Mouse (Mus musculus) kidney, adult 18-20 months (tissue): ENCODE measurements around the gene Atoh8.

Experiments
- DNase-seq: peaks from one replicate; pipeline ENCODE4 v3.0.0; 2021

The Atoh8 gene

GRCm38 (mm10) chr6:72189061-72189863 is 46.1 kb downstream of the Atoh8 start:
- peak; percentile 35 for DNase-seq

DNA sequence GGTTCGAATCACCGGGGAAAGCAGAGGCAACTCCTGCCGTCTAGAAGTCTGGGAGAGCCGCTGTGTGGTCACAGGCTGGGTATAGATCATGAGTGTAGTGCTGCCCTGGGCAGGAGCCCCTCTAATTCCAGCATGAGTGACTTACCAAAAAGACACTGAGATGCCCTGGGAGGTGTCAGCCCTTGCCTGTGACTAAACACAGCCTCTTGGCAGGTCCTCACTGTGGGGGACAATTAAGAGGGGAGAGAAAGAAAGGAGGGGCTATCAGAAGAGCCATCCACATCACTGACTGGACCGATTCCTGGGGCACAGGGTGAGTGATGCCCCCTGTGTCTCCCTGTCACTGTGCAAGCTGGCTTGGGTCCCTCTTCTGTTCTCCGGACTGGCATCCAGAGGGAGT is 48.6 kb downstream of the Atoh8 start:
- no peak for DNase-seq

GRCm38 (mm10) chr6:72185893-72186490 is 49.4 kb downstream of the Atoh8 start:
- DNase-seq = peak; percentile 88

DNA sequence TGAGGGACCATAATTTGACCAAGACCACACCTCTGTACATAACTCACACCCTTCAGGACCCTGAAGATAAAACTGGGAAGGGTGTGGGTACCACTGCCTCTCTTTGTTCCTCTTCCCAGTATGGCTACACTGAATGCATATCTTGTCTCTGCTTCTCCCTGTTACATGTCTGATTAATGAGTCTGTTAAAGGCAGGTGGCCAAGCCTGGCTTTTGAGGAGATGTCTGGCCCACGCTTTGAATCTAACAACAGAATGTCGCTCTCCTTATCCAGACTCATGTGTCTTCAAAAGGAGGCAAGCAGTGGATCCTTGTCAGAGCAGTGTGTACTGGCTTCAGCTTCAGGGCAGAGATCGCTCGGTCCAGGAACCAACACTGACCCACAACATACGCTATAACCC is 50.8 kb downstream of the Atoh8 start:
- no peak for DNase-seq

GRCm38 (mm10) chr6:72179562-72180502 is 55.5 kb downstream of the Atoh8 start:
- DNase-seq = no peak

- no peak for DNase-seq
Measured at GRCm38 (mm10) chr6:72179006-72179405, 56.4 kb downstream of the Atoh8 start.

- no peak for DNase-seq
Measured at GRCm38 (mm10) chr6:72177417-72177816, 58.0 kb downstream of the Atoh8 start.

- no peak for DNase-seq
Measured at GRCm38 (mm10) chr6:72176004-72176403, 59.4 kb downstream of the Atoh8 start.

GRCm38 (mm10) chr6:72175419-72175818 is 60.0 kb downstream of the Atoh8 start:
- no peak for DNase-seq

DNA sequence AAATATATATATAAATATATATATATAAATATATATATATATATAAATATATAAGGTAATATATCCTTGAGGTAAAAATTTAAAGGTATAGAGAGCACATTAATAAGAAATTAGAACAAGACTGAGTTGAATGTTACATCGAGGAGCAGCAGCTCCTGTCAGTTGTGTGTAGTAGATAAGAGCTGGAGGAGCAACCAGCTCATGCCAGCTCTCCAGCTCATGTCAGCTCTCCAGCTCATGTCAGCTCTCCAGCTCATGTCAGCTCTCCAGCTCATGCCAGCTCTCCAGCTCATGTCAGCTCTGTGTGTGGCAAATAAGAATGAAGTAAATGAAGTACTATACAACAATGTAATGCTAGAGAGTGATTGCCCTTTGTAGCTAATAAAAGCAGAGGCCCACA is 62.0 kb downstream of the Atoh8 start:
- no peak for DNase-seq

DNA sequence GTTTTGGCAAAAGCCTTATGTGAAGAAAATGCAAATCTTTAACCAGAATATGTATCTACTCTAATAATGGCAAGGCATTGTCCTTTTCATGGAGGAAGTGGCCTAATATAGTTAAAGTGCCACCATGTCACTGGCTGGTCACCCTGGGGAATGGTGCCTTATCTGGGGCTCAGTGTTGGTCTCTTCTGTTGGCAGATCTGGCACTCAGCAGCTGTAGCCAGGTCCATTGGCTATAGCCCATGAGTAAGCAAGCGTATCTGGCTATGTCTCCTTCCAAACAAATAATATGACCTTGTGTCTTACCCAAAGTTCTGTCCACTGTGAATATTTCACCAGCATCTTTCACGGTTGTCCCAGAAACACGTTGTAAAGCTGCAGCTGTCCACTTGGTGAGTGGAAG is 64.0 kb downstream of the Atoh8 start:
- DNase-seq = no peak

DNA sequence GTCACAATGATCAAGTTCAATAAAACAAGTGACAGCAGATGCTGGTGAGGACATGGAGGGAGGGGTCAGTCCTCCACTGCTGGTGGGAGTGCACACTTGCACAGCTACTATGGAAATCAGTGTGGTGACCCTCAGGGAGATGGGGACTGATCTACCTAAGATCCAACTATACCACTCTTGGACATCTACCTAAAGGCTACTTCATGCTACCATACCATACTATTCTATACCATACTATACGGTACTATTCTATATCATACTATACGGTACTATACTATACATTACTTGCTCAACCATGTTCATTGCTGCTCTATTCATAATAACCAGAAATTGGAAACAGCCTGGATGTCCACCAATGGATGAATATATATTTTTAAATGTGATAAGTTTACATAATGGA is 69.5 kb downstream of the Atoh8 start:
- no peak for DNase-seq

DNA sequence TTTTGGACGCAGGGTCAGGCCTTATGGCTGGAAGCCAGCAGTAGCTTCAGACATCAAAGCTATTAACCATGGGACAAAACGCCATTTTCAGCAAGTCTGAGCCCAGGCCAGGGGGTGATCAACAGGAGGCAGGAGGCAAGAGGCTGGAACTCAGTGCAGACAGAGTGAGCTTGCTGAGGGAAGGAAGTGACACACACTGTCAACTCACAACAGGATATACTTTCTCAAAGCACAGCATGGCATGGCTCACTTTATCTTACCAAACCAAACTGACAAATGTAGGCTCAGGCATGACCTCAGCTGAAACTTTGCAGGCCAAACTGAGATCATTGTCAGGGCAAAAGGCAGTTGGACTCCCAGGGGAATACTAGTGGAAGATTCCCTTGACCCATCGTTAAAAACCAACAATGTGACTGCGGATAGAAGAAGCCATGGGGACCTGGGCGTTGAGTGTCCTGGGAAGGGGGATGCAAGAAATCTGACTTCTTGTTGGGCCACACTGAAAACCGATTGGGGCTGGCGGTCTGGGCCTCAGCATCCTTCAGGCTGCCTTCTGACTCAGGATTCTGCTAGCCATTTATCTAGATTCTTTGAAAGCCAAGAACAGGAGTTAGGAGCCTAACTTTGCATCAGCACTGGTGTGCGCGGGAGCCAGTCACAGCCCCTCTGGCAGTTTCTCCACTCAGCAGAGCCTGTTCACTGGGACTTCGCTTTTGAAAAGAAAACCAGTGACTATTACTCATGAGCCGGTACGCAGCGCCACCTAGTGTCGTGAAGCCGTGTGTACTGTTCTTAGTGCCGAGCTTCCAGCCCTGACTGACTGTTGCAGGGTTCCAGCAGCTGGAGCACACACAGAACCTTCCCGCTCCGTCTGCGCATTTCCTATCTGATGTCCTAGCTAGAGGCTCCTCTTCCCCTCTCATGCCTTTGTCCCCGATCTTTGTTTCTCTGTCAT is 70.8 kb downstream of the Atoh8 start:
- peak; percentile 90 for DNase-seq

DNA sequence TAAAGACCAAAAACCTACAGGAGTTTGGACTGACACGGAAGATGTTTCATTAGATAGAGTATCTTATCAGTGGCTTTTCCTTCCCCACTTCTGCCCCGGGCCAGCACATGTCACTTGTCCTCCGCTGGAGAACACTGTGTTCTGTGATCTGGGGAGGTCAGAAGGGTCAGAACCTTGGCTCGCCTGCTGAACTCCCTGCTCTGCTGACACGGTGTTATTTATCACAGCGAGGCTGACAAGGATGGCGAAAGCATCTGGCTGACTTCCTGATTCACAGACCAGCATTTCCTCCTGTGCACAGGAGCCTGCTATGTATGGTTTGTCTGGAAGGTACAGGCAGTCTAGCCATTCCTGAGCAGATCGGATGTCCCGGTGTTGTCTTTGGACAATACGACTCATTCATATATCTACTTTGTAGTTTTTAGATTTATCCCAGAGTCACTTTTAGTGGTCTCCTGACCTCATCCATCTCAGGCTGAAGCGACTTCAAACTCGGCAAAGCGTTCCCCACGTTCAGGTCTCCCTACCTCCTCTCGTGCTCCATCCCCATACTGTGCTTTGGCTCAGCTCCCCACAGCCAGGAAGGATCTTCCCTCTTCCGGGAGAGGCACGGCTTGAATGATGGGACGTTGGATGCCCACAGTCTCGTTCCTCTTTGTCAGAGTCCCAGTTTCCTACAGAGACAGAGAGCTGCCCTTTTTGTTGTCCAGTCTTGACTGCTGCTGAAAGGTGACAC is 73.1 kb downstream of the Atoh8 start:
- peak; percentile 78 for DNase-seq

- DNase-seq = no peak
Measured at GRCm38 (mm10) chr6:72161751-72162150, 73.6 kb downstream of the Atoh8 start.

GRCm38 (mm10) chr6:72160991-72161390 is 74.4 kb downstream of the Atoh8 start:
- no peak for DNase-seq

DNA sequence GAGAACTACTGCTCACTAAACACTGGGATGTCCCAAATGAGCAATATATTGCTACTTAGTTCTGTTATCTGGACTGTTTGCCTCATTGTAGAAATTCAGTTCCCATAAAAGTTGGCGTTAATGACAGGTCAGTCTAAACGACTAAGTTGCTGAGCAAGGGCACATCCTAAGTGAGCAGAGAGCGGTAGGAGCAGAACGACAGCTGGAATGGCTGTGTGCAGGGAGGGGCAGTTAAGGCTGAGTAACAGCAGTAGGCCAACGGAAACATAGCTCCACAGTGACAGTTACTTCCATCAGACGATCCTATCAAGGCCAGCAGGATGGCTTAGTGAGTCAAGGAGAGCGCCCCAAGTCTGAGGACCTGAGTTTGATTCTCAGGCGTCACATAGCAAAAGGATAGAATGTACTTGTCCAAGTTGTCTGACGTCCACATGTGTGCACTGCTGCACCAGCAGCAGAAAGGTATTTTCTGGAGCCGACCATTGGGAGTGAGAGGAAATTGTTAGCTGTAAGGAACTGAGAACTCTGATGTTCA is 75.4 kb downstream of the Atoh8 start:
- no peak for DNase-seq

GRCm38 (mm10) chr6:72158966-72159764 is 76.2 kb downstream of the Atoh8 start:
- DNase-seq = no peak
